Mouse (Mus musculus) embryonic facial prominence, embryonic 13.5 days (tissue): ENCODE results near the gene Irf2bp1. TPM values are rescaled to one million over a fixed set of nuclear protein-coding genes. Genes with fewer than 3 reads are reported as not detected.

Experiments used
- ATAC-seq: fragments of 200-750 bp; cut with Nextera tagmentation; 2 replicates; pipeline ENCODE4 v1.8.0; 2017; ENCODE audit warnings: low read depth; ENCODE audit not compliant: insufficient number of reproducible peaks, insufficient read depth, low FRiP score, low TSS enrichment
- H3K27ac ChIP-seq: fragments of 300-500 bp; sonication (generic); 2 replicates; pipeline ENCODE4 v1.5.1; 2015; ENCODE audit warnings: moderate library complexity, mild to moderate bottlenecking, inconsistent platforms
- H3K27me3 ChIP-seq: fragments of 300-500 bp; sonication (generic); 2 replicates; pipeline ENCODE4 v1.6.1; 2015; ENCODE audit warnings: mild to moderate bottlenecking, inconsistent platforms
- H3K36me3 ChIP-seq: fragments of 300-500 bp; sonication (generic); 2 replicates; pipeline ENCODE4 v1.6.1; 2015; ENCODE audit warnings: mild to moderate bottlenecking, inconsistent platforms
- H3K4me1 ChIP-seq: fragments of 300-500 bp; sonication (generic); 2 replicates; pipeline ENCODE4 v1.6.1; 2015; ENCODE audit warnings: inconsistent platforms
- H3K4me2 ChIP-seq: fragments of 300-500 bp; sonication (generic); 2 replicates; pipeline ENCODE4 v1.6.1; 2015; ENCODE audit warnings: moderate library complexity, mild to moderate bottlenecking, inconsistent platforms
- H3K4me3 ChIP-seq: fragments of 300-500 bp; sonication (generic); 2 replicates; pipeline ENCODE4 v1.5.1; 2015; ENCODE audit warnings: mild to moderate bottlenecking, inconsistent platforms
- H3K9ac ChIP-seq: fragments of 300-500 bp; sonication (generic); 2 replicates; pipeline ENCODE4 v1.6.1; 2015; ENCODE audit warnings: mild to moderate bottlenecking, inconsistent platforms
- H3K9me3 ChIP-seq: fragments of 300-500 bp; sonication (generic); 2 replicates; pipeline ENCODE4 v1.6.1; 2016; ENCODE audit warnings: inconsistent platforms
- WGBS: fragments of 180-500 bp; shearing (Covaris S2); methylation state at CpG from one replicate; pipeline ENCODE4 v1.1.7; 2015; ENCODE audit warnings: mixed read lengths; 5-methylcytosine and 5-hydroxymethylcytosine counted together
- polyA plus RNA-seq: library from polyadenylated mRNA; unstranded; fragments of >200 nt; fragmentation: Nextera tagmentation; extraction: Ambion mirVana; gene quantifications from 2 replicates; pipeline ENCODE4 v1.2.1, GENCODE M21; 2015

Irf2bp1 gene
- polyA plus RNA-seq, 1 experiment from 2014 or later = 33.2 TPM

DNA sequence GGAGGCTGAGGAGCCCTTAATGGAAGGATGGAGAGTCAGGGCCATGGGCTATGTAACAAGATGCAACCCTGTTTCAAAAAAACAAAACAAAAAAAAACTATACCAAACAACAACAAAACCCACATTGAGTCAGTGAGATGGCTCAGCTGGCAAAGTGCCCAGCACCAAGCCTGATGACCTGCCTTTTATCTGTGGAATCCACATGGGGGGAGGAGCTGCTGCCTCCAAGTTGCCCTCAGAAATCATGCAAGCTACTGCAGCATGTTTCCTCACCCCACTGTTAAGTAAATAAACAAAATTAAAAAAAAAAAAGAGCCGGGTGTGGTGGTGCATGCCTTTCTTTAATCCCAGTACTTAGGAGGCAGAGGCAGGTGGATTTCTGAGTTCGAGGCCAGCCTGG lies 17.3 kb upstream of the Irf2bp1 start:
- no peak for ATAC-seq
- Histone ChIP-seq H3K27me3 (peaks cover 8% of the 10 kb centered on the region), H3K4me1 (peaks cover 8% of the 10 kb centered on the region), H3K27ac (no peak overlapping the region), H3K9ac (no peak overlapping the region), H3K4me3 (no peak overlapping the region), H3K4me2 (no peak overlapping the region), H3K9me3 (no peaks in the 10 kb centered on the region), H3K36me3 (no peaks in the 10 kb centered on the region)
- 81% methylated on average over 2 of the region's 2 CpGs for WGBS

DNA sequence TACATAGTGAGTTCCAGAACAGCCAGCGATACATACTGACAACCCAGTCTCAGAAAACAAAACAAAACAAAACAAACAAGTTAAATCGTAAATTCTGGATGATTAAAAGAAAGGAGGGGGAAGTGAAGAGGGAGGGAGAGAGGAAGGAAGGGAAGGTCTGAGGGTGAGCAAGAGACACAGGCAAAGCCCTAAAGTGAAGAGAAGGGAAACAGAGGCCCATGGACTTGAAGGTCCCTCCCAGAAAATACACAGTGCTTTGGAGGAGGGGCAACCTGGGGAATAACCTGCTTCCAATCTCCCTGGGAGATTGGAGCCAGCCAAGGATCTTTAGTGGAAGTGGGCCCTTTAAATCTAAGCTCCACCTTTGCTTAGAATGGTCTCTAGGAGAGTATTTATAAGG lies 16.7 kb upstream of the Irf2bp1 start, which contains the start of gene Nanos2:
Gene Nanos2, plus strand, starts transcription at position 301 of the 400 bp plus-strand sequence.
- H3K9me3 ChIP-seq = no peaks in the 10 kb centered on the region
- 70% methylated on average over 2 of the region's 2 CpGs for WGBS
- ATAC-seq = no peak

DNA sequence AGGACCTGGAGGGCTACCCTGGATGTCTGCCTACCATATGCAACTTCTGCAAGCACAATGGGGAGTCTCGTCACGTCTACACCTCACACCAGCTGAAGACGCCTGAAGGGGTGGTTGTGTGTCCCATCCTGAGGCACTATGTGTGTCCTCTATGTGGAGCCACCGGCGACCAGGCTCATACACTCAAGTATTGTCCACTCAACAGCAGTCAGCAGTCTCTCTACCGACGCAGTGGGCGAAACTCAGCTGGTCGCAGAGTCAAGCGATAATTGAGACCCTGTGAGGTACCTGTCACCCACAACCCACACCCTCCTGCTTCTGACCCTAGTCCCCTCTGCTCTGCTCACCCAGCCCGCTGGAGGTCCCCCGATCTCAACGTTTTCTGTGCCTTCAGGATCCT lies 16.1 kb upstream of the Irf2bp1 start:
- Histone ChIP-seq H3K4me2 (no peak overlapping the region), H3K4me1 (peaks cover 20% of the 10 kb centered on the region), H3K9ac (no peak overlapping the region), H3K4me3 (no peak overlapping the region), H3K27me3 (peaks cover 20% of the 10 kb centered on the region), H3K27ac (no peak overlapping the region), H3K9me3 (no peaks in the 10 kb centered on the region), H3K36me3 (no peaks in the 10 kb centered on the region)
- 67% methylated on average over 13 of the region's 13 CpGs for WGBS
- ATAC-seq = no peak

More for the DNA sequence above, 16.7 kb upstream of the Irf2bp1 start, which contains the start of gene Nanos2:
- H3K4me3 ChIP-seq = no peak within 1 kb of the TSS
- peaks cover 14% of the 10 kb centered on the region for H3K27me3 ChIP-seq
- no peaks in the 10 kb centered on the region for H3K36me3 ChIP-seq
- no peak within 1 kb of the TSS for H3K27ac ChIP-seq
- H3K4me2 ChIP-seq = no peak within 1 kb of the TSS
- peaks cover 13% of the 10 kb centered on the region for H3K4me1 ChIP-seq
- H3K9ac ChIP-seq = no peak within 1 kb of the TSS

DNA sequence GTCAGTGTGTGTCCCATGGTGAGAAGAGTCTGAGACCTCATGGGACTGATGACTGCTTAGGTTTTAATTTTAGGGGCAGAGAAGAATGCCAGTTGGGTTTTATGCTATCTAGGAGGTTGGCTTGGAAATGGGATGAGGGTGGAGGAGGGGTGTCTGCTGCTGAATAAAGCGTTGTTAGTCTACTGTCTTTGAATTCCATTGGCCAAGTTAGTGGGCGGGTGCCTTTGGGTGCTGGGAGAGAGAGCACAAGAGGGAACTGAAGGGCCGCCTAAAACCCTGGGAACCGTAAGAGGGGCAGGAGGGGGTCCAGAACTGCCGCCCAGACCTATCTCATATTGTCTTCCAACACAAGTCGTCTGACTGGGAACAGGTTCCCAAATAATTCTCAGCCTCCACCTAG lies 15.1 kb upstream of the Irf2bp1 start:
- H3K4me1 ChIP-seq = peaks cover 28% of the 10 kb centered on the region

DNA sequence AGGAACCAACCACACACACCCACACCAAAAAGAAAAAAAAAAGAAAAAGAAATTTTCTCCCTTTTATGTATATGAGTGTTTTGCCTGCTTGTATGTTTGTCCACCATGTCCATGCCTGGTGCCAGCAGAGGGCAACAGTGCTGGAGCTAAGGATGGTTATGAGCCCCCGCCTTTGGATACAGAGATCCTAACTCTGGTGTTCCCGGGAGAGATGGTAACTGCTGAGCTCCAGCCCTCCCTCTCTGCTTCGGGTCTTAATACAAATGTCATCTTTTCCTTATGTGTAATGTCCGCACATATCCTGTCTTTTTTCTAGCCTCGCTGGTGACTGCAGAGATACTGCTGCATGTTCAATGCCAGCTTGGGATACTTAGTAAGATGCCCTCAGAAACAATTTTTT lies 13.8 kb upstream of the Irf2bp1 start:
- no peak for ATAC-seq
- peak overlapping the region; percentile 51; the same call in 1 of the 2 replicates for H3K9ac ChIP-seq
- H3K9me3 ChIP-seq = no peaks in the 10 kb centered on the region
- WGBS = 3% methylated on average over 5 of the region's 5 CpGs
- peak overlapping the region; percentile 89 for H3K4me2 ChIP-seq
- H3K4me1 ChIP-seq = peaks cover 28% of the 10 kb centered on the region
- H3K27ac ChIP-seq = peak overlapping the region; percentile 84
- H3K27me3 ChIP-seq = peaks cover 30% of the 10 kb centered on the region
- peaks cover 8% of the 10 kb centered on the region for H3K36me3 ChIP-seq
- peak overlapping the region; percentile 59 for H3K4me3 ChIP-seq

More for the DNA sequence above, 15.1 kb upstream of the Irf2bp1 start:
- ATAC-seq = no peak
- WGBS = 64% methylated on average over 6 of the region's 6 CpGs
- Histone ChIP-seq H3K4me2 (no peak overlapping the region), H3K4me3 (no peak overlapping the region), H3K9me3 (no peaks in the 10 kb centered on the region), H3K36me3 (peaks cover 4% of the 10 kb centered on the region; the same call in 1 of the 2 replicates), H3K27me3 (peaks cover 30% of the 10 kb centered on the region), H3K9ac (no peak overlapping the region), H3K27ac (no peak overlapping the region)

DNA sequence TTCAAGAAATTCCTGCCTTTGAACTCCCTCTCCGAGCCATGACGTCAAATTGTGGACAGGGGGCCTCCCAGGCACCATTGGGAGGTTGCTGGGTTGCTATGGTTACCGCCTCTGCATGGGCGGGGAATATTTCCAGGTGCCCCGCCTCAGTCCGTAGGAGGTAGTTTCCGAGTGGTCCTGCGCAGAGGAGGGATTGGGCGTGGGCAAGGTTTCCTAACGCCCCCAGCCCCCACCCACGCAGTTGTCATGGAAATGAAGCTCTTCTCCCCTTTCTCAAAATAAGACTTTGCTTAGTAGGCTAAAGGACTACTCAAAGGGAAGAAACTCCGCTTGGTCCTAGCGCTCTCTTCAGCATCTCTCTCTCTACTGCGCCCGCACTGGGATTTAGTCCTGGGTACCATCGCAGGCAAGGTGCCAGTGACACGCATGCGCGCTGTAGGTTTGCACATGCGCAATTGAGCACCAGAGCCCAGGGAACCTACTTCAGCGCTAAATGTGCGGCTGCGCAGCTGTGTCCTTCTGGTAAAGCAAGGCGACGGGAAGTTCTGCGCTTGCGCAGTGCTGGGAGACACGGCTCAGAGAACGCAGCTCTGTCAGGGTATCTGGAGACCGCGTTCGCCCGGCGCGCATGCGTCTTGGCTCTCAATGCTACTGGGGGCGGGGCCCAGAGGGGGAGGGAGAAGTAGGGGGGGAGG lies 13.1 kb upstream of the Irf2bp1 start, which contains the start of gene Mypop:
Gene Mypop, plus strand, starts transcription at position 645 of the 695 bp plus-strand sequence.
- under 1% methylated on average over 37 of the region's 37 CpGs for WGBS
- peaks cover 11% of the 10 kb centered on the region for H3K36me3 ChIP-seq
- peaks cover 28% of the 10 kb centered on the region for H3K4me1 ChIP-seq
- H3K27me3 ChIP-seq = peaks cover 30% of the 10 kb centered on the region
- peak within 1 kb of the TSS; percentile 59 for H3K4me3 ChIP-seq
- H3K27ac ChIP-seq = peak within 1 kb of the TSS; percentile 84
- ATAC-seq = peak; percentile 90
- peak within 1 kb of the TSS; percentile 89 for H3K4me2 ChIP-seq
- H3K9me3 ChIP-seq = no peaks in the 10 kb centered on the region
- peak within 1 kb of the TSS; percentile 75 for H3K9ac ChIP-seq

DNA sequence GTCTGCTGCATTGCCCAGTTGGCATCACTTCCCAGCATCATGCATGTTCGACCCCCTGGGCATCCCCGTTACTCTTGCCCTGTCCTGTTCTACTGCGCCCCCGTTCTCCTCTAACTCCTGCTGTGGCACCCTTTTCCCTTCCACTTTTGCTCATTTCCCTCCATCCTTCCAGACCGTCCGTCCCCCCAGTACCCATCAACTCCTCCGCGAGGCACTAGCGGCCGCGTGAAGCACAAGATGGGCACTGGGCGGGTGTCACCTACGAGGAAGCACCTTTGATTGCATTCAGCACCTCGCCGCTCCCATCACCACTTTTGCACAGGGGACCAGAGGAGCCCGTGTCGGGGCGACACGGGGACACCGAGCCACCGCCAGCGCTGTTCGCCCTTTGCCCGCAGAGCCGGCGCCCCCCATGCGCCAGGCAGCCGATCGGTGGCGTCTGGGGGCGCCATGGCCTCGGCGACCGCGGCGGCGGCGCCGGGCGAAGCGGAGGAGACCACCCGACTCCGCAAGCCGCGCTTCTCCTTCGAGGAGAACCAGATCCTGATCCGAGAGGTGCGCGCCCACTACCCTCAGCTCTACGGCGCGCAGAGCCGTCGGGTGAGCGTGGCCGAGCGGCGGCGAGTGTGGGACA lies 12.1 kb upstream of the Irf2bp1 start:
- H3K4me2 ChIP-seq = peak overlapping the region; percentile 89
- peak overlapping the region; percentile 59 for H3K4me3 ChIP-seq
- WGBS = under 1% methylated on average over 59 of the region's 59 CpGs
- H3K36me3 ChIP-seq = peaks cover 20% of the 10 kb centered on the region
- peaks cover 30% of the 10 kb centered on the region for H3K27me3 ChIP-seq
- no peaks in the 10 kb centered on the region for H3K9me3 ChIP-seq
- H3K27ac ChIP-seq = no peak overlapping the region
- H3K9ac ChIP-seq = peak overlapping the region; percentile 75
- 0 out of 2 replicates have a peak, but pooled peaks have one; percentile 12 for ATAC-seq
- H3K4me1 ChIP-seq = peaks cover 28% of the 10 kb centered on the region

DNA sequence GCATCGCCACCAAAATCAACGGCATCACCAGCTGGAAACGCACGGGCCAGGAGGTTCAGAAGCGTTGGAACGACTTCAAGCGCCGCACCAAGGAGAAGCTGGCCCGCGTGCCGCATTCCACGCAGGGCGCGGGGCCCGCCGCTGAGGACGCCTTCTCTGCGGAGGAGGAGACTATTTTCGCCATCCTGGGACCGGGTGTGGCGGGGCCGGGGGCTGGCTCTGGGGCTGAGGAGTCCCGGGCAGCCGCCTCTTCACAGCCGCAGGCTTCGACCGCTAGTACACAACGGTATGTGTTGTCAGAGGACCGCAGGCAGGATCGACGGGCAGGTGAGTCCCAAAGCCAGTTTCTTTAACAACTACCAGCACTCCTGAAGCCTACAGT lies 11.6 kb upstream of the Irf2bp1 start:
- WGBS = 2% methylated on average over 31 of the region's 31 CpGs
- H3K36me3 ChIP-seq = peaks cover 22% of the 10 kb centered on the region
- peak overlapping the region; percentile 59 for H3K4me3 ChIP-seq
- peak overlapping the region; percentile 75 for H3K9ac ChIP-seq
- peak overlapping the region; percentile 89 for H3K4me2 ChIP-seq
- no peak for ATAC-seq
- peaks cover 30% of the 10 kb centered on the region for H3K27me3 ChIP-seq
- peaks cover 28% of the 10 kb centered on the region for H3K4me1 ChIP-seq
- H3K9me3 ChIP-seq = no peaks in the 10 kb centered on the region
- H3K27ac ChIP-seq = no peak overlapping the region

DNA sequence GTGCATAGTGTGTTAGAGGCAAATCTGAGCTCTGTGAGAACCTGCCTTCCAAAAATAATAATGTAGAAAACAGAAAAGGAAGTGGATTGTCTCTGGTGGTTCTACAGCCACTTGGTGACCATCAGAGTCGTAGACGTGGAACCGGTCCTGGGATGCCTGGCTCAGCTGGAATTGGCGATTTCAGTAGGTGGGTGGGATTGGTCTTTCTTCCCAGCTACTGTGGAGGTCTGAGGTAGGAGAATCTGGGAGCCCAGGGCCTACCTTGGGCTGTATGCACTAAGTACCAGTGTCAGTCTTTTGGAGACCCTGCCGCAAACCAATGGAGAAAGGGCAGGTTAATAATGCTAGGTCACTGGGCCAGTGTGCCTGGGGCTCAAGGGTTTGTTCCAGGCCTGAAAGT lies 10.8 kb upstream of the Irf2bp1 start:
- ATAC-seq = no peak
- no peaks in the 10 kb centered on the region for H3K9me3 ChIP-seq
- H3K9ac ChIP-seq = peak overlapping the region; percentile 75; the same call in 1 of the 2 replicates
- H3K4me2 ChIP-seq = peak overlapping the region; percentile 89
- H3K27ac ChIP-seq = no peak overlapping the region
- peaks cover 24% of the 10 kb centered on the region for H3K27me3 ChIP-seq
- peaks cover 28% of the 10 kb centered on the region for H3K4me1 ChIP-seq
- 89% methylated on average over 5 of the region's 5 CpGs for WGBS
- peaks cover 28% of the 10 kb centered on the region for H3K36me3 ChIP-seq
- peak overlapping the region; percentile 59 for H3K4me3 ChIP-seq

DNA sequence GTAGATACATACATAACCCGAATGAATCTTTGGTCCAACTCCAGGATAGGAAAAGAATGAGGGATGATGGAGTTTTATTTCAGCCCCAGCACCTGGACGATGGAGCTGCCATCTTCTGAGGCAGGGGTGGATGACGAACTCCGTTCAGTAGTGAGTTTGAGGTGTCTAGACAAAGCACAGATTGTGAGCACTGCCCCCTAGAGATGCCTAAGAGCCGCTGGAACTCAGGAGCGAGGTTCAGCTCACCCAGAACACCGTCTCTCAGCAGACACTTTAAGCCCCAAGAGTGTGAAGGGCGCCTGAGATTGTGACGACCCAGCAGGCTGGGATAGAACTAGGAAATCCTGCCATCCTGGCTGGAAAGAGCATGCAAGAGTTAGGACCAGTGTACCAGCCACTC lies 5.0 kb upstream of the Irf2bp1 start:
- H3K27me3 ChIP-seq = no peaks in the 10 kb centered on the region
- no peak overlapping the region for H3K4me2 ChIP-seq
- H3K36me3 ChIP-seq = peaks cover 26% of the 10 kb centered on the region
- 41% methylated on average over 9 of the region's 9 CpGs for WGBS
- no peaks in the 10 kb centered on the region for H3K9me3 ChIP-seq
- H3K4me3 ChIP-seq = no peak overlapping the region
- peaks cover 24% of the 10 kb centered on the region for H3K4me1 ChIP-seq
- ATAC-seq = no peak
- no peak overlapping the region for H3K9ac ChIP-seq
- no peak overlapping the region for H3K27ac ChIP-seq

DNA sequence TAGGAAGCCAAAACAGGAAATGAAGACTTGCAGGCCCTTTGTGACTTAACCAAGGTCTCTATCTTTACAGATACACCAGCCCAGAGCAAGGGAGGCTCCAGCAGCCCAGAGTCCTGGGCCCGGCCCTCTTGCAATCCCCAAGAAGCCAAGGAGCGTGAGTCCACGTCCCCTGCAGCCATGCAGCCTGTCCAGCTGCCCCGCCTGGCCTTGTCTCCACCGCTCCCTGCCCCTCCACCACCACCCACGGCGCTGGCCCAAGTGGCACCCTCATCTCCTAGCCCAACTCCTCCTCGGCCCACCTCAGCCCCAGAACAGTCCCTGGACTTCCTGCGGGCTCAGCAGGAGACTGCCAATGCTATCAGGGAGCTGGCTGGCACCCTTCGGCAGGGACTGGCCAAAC lies 3.4 kb upstream of the Irf2bp1 start:
- no peak for ATAC-seq
- H3K4me3 ChIP-seq = peak overlapping the region; percentile 38
- WGBS = 39% methylated on average over 10 of the region's 10 CpGs
- H3K9me3 ChIP-seq = no peaks in the 10 kb centered on the region
- peak overlapping the region; percentile 61 for H3K4me2 ChIP-seq
- peaks cover 25% of the 10 kb centered on the region for H3K36me3 ChIP-seq
- peak overlapping the region; percentile 66 for H3K9ac ChIP-seq
- H3K27me3 ChIP-seq = no peaks in the 10 kb centered on the region
- peak overlapping the region; percentile 48 for H3K27ac ChIP-seq
- H3K4me1 ChIP-seq = peaks cover 33% of the 10 kb centered on the region
